Mouse (Mus musculus) G1E-ER4 (cell line): ENCODE data around the gene Map2k4. TPM values are rescaled to one million over a fixed set of nuclear protein-coding genes. Genes with fewer than 3 reads are reported as not detected.

Experiments
- GATA1 ChIP-seq: IDR thresholded peaks from one replicate; pipeline ENCODE4 v1.8.0; 2012; ENCODE audit warnings: low read length, inconsistent platforms
- polyA plus RNA-seq: library from polyadenylated mRNA; stranded (reverse); fragments of >175 nt; gene quantifications from 2 replicates; pipeline ENCODE4 v1.2.3, GENCODE M21; 2012

The Map2k4 gene
- polyA plus RNA-seq, 1 experiment = 69.0 TPM

- no peak for TF ChIP-seq GATA1
Measured at GRCm38 (mm10) chr11:65743866-65744265, 44.2 kb downstream of the Map2k4 start.

- TF ChIP-seq GATA1 = no peak
Measured at GRCm38 (mm10) chr11:65740811-65741210, 47.3 kb downstream of the Map2k4 start.

- TF ChIP-seq GATA1 = no peak
Measured at GRCm38 (mm10) chr11:65740390-65740789, 47.7 kb downstream of the Map2k4 start.

GRCm38 (mm10) chr11:65739880-65740279 lies 48.2 kb downstream of the Map2k4 start:
- no peak for TF ChIP-seq GATA1

- no peak for TF ChIP-seq GATA1
Measured at GRCm38 (mm10) chr11:65734656-65735055, 53.4 kb downstream of the Map2k4 start.

GRCm38 (mm10) chr11:65729623-65730217 lies 58.4 kb downstream of the Map2k4 start:
- TF ChIP-seq GATA1 = no peak

- TF ChIP-seq GATA1 = no peak
Measured at GRCm38 (mm10) chr11:65728906-65729305, 59.2 kb downstream of the Map2k4 start.

- TF ChIP-seq GATA1 = no peak
Measured at GRCm38 (mm10) chr11:65723715-65724114, 64.4 kb downstream of the Map2k4 start.

- TF ChIP-seq GATA1 = no peak
Measured at GRCm38 (mm10) chr11:65721615-65722014, 66.5 kb downstream of the Map2k4 start.

GRCm38 (mm10) chr11:65719960-65720359 lies 68.1 kb downstream of the Map2k4 start:
- no peak for TF ChIP-seq GATA1

- TF ChIP-seq GATA1 = peak; percentile 95
Measured at GRCm38 (mm10) chr11:65713830-65714229, 74.3 kb downstream of the Map2k4 start.

GRCm38 (mm10) chr11:65712754-65713306 lies 75.3 kb downstream of the Map2k4 start:
- TF ChIP-seq GATA1 = no peak

GRCm38 (mm10) chr11:65706784-65707183 lies 81.3 kb downstream of the Map2k4 start:
- TF ChIP-seq GATA1 = no peak

GRCm38 (mm10) chr11:65706176-65706575 lies 81.9 kb downstream of the Map2k4 start:
- no peak for TF ChIP-seq GATA1

- TF ChIP-seq GATA1 = no peak
Measured at GRCm38 (mm10) chr11:65704861-65705260, 83.2 kb downstream of the Map2k4 start.

- TF ChIP-seq GATA1 = no peak
Measured at GRCm38 (mm10) chr11:65678824-65679402, 109.2 kb downstream of the Map2k4 start.

GRCm38 (mm10) chr11:65667348-65667969 lies 120.6 kb downstream of the Map2k4 start:
- no peak for TF ChIP-seq GATA1
